Mouse (Mus musculus) MEL (cell line): Measurements from ENCODE around the gene Shisa6.

Experiments used
- BHLHE40 ChIP-seq: IDR thresholded peaks from 2 replicates; pipeline ENCODE4 v1.6.1; 2012; ENCODE audit warnings: low read depth, mild to moderate bottlenecking, inconsistent platforms, low read length, improper control_type of control experiment, borderline replicate concordance
- CHD1 ChIP-seq: IDR thresholded peaks from 2 replicates; pipeline ENCODE4 v1.6.1; 2012; ENCODE audit warnings: low read depth, mild to moderate bottlenecking, inconsistent platforms, low read length, improper control_type of control experiment
- CTCF ChIP-seq, 3 experiments: IDR thresholded peaks in 2 of 3; conservative IDR thresholded peaks in 1 of 3; 2 replicates each; pipeline ENCODE4 v1.5.1; 2011 to 2012; ENCODE audit warnings: low read length in 3 of 3, low read depth in 2 of 3, mild to moderate bottlenecking in 2 of 3, improper control_type of control experiment in 1 of 3, inconsistent platforms in 1 of 3, mixed read lengths in 1 of 3, moderate library complexity in 1 of 3; ENCODE audit not compliant: control insufficient read depth in 1 of 3, insufficient read depth in 1 of 3, poor library complexity in 1 of 3, severe bottlenecking in 1 of 3
- KAT2A ChIP-seq: conservative IDR thresholded peaks from 2 replicates; pipeline ENCODE4 v1.6.1; 2012; ENCODE audit warnings: low read depth, low read length, improper control_type of control experiment, inconsistent platforms
- MAX ChIP-seq: IDR thresholded peaks from 2 replicates; pipeline ENCODE4 v1.6.1; 2011; ENCODE audit warnings: low read length, improper control_type of control experiment
- NRF1 ChIP-seq: IDR thresholded peaks from 2 replicates; pipeline ENCODE4 v1.6.1; 2014; ENCODE audit warnings: low read depth, mild to moderate bottlenecking, inconsistent platforms, low read length, improper control_type of control experiment, moderate library complexity; ENCODE audit not compliant: poor library complexity, insufficient read depth, severe bottlenecking
- POLR2A ChIP-seq, 2 experiments: IDR thresholded peaks; 2 replicates each; pipeline ENCODE4 v1.6.1; 2011 to 2012; ENCODE audit warnings: low read length in 2 of 2, mild to moderate bottlenecking in 2 of 2, control low read depth in 1 of 2, improper control_type of control experiment in 1 of 2, low read depth in 1 of 2, moderate library complexity in 1 of 2; ENCODE audit not compliant: control insufficient read depth in 1 of 2, insufficient read depth in 1 of 2, poor library complexity in 1 of 2
- POLR2AphosphoS2 ChIP-seq: IDR thresholded peaks from 2 replicates; pipeline ENCODE4 v1.6.1; 2011; ENCODE audit warnings: low read length, improper control_type of control experiment
- RCOR1 ChIP-seq: IDR thresholded peaks from 2 replicates; pipeline ENCODE4 v1.6.1; 2012; ENCODE audit warnings: low read depth, mild to moderate bottlenecking, inconsistent platforms, low read length, improper control_type of control experiment
- USF1 ChIP-seq: IDR thresholded peaks from 2 replicates; pipeline ENCODE4 v1.6.1; 2014; ENCODE audit warnings: low read depth, mild to moderate bottlenecking, inconsistent platforms, low read length, improper control_type of control experiment, moderate library complexity
- USF2 ChIP-seq, 2 experiments: IDR thresholded peaks; 2 replicates each; pipeline ENCODE4 v1.6.1; 2011 to 2012; ENCODE audit warnings: improper control_type of control experiment in 2 of 2, low read length in 2 of 2, borderline replicate concordance in 1 of 2, inconsistent platforms in 1 of 2, low read depth in 1 of 2, mild to moderate bottlenecking in 1 of 2; ENCODE audit not compliant: insufficient read depth in 1 of 2

DNA sequence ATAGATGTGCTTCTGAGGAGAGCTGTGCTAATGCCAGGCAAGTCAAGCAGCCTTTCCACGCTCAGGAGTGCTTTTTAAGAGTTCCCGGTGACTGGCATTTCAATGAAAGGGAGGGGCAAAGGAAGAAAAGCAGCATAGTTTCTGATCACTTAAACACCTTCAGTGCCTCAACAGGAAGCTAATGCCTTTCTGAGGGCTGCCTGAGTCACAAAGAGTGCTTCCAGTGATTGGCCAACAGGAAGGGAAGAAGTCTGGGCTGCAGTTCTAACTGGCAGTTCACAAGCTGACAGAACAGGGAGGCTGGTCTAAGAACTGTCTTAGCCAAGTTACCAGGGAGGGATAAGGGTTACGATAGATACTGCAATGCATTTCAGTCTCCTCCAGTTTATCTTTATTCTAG lies 180.9 kb downstream of the Shisa6 start:
- TF ChIP-seq MAX (no peak), USF2 (IDR thresholded peaks at IDR 0.05; ENCODE audit: borderline replicate concordance in 1 of 2, insufficient read depth in 1 of 2, low read depth in 1 of 2, low read length in 2 of 2) (no peak), USF1 (no peak), POLR2A (IDR thresholded peaks at IDR 0.05; ENCODE audit: control insufficient read depth in 1 of 2, insufficient read depth in 1 of 2, low read depth in 1 of 2, low read length in 2 of 2, poor library complexity in 1 of 2) (no peak), CTCF (IDR thresholded peaks at IDR 0.05 in 2 of 3, conservative IDR thresholded peaks at IDR 0.05 in 1 of 3; ENCODE audit: control insufficient read depth in 1 of 3, insufficient read depth in 1 of 3, low read depth in 2 of 3, low read length in 3 of 3, poor library complexity in 1 of 3, severe bottlenecking in 1 of 3) (no peak), RCOR1 (no peak), KAT2A (no peak), NRF1 (no peak), CHD1 (no peak), POLR2AphosphoS2 (no peak), BHLHE40 (no peak)
